Mouse (Mus musculus): ENCODE measurements at regions not wholly inside any gene's neighbourhood (a gene's known extent, or its start where the extent isn't known, plus 50 kb on each side); places are given as distances from the start of the nearest gene placed in this dataset.

GRCm38 (mm10) chr13:97454715-97455114 is 213.8 kb downstream of the Enc1 start:
- DNase-seq (ENCODE audit: low spot score in 2 of 2): no peak

GRCm38 (mm10) chr13:97453469-97453868 is 212.6 kb downstream of the Enc1 start:
- no peak for DNase-seq (ENCODE audit: low spot score in 2 of 2)

GRCm38 (mm10) chr13:97453090-97453430 is 212.2 kb downstream of the Enc1 start:
- no peak for DNase-seq (ENCODE audit: low spot score in 2 of 2)

GRCm38 (mm10) chr13:97452386-97453089 is 211.6 kb downstream of the Enc1 start:
- no peak for DNase-seq (ENCODE audit: low spot score in 2 of 2)

GRCm38 (mm10) chr13:97451276-97451675 is 210.4 kb downstream of the Enc1 start:
- no peak for DNase-seq (ENCODE audit: low spot score in 2 of 2)

- DNase-seq (ENCODE audit: low spot score in 2 of 2): no peak
Measured at GRCm38 (mm10) chr13:97448123-97448522, 207.2 kb downstream of the Enc1 start.

GRCm38 (mm10) chr13:97443731-97444428 is 203.0 kb downstream of the Enc1 start:
- DNase-seq (ENCODE audit: low spot score in 2 of 2): no peak

- DNase-seq (ENCODE audit: low spot score in 2 of 2): no peak
Measured at GRCm38 (mm10) chr13:97442806-97443205, 201.9 kb downstream of the Enc1 start.

GRCm38 (mm10) chr13:97442283-97442682 is 201.4 kb downstream of the Enc1 start:
- DNase-seq (ENCODE audit: low spot score in 2 of 2): no peak

GRCm38 (mm10) chr13:97441803-97442202 is 200.9 kb downstream of the Enc1 start:
- DNase-seq (ENCODE audit: low spot score in 2 of 2): no peak

GRCm38 (mm10) chr13:97439216-97439979 is 198.5 kb downstream of the Enc1 start:
- peak in 1 of 2 experiments; percentile 41 for DNase-seq (ENCODE audit: low spot score in 2 of 2)

GRCm38 (mm10) chr13:97438692-97439091 is 197.8 kb downstream of the Enc1 start:
- peak in 1 of 2 experiments; percentile 26 for DNase-seq (ENCODE audit: low spot score in 2 of 2)

- DNase-seq (ENCODE audit: low spot score in 2 of 2): no peak
Measured at GRCm38 (mm10) chr13:97438277-97438676, 197.4 kb downstream of the Enc1 start.

GRCm38 (mm10) chr13:97436719-97437350 is 195.9 kb downstream of the Enc1 start:
- DNase-seq (ENCODE audit: low spot score in 2 of 2): no peak

GRCm38 (mm10) chr13:97435865-97436718 is 195.2 kb downstream of the Enc1 start:
- peak; percentile 43 to 45 for DNase-seq (ENCODE audit: low spot score in 2 of 2)

GRCm38 (mm10) chr13:97434961-97435864 is 194.3 kb downstream of the Enc1 start:
- no peak for DNase-seq (ENCODE audit: low spot score in 2 of 2)

GRCm38 (mm10) chr13:97434167-97434566 is 193.3 kb downstream of the Enc1 start:
- DNase-seq (ENCODE audit: low spot score in 2 of 2): no peak

- DNase-seq (ENCODE audit: low spot score in 2 of 2): no peak
Measured at GRCm38 (mm10) chr13:97432627-97433026, 191.7 kb downstream of the Enc1 start.

GRCm38 (mm10) chr13:97430885-97431284 is 190.0 kb downstream of the Enc1 start:
- no peak for DNase-seq (ENCODE audit: low spot score in 2 of 2)

- no peak for DNase-seq (ENCODE audit: low spot score in 2 of 2)
Measured at GRCm38 (mm10) chr13:97428163-97428562, 187.3 kb downstream of the Enc1 start.
